In genomic region chr7:3629030-3629429, GRCm38 (mm10) we compare ENCODE assay signal across 8 mouse cellular contexts. TPM values are rescaled to one million over a fixed set of nuclear protein-coding genes. Genes with fewer than 3 reads are reported as not detected.
DNase-seq lines count a peak whose midpoint lies in the region; ATAC-seq lines count a peak whose summit lies in the region.

No protein-coding gene starts in this region.

- H3K27me3 ChIP-seq in forebrain, embryonic 13.5 days = no peaks in the 10 kb centered on the region
- H3K27me3 ChIP-seq in liver, embryonic 13.5 days = no peaks in the 10 kb centered on the region

- peaks cover 29% of the 10 kb centered on the region for H3K4me1 ChIP-seq in forebrain, embryonic 13.5 days
- peaks cover 28% of the 10 kb centered on the region for H3K4me1 ChIP-seq in liver, embryonic 13.5 days (replicated peaks)

- H3K27ac ChIP-seq in forebrain, embryonic 13.5 days = peak overlapping the region; percentile 40; the same call in 1 of the 2 replicates
- H3K27ac ChIP-seq in liver, embryonic 13.5 days = peak overlapping the region; percentile 79

- peak; percentile 22 for DNase-seq in embryo, embryonic 9.5 days (ENCODE audit: extremely low spot score)
- no peak for DNase-seq in embryo, embryonic 11 days
- DNase-seq in liver, embryonic 13.5 days = no peak
- no peak for DNase-seq in right cerebral cortex, postnatal 25 days
- DNase-seq in right cerebral cortex, postnatal 4 days = no peak
- DNase-seq in layer of hippocampus, adult 8-10 months (ENCODE audit: low spot score in 2 of 2) = no peak

- WGBS in forebrain, embryonic 13.5 days = 33% methylated on average over 4 of the region's 4 CpGs
- 32% methylated on average over 4 of the region's 4 CpGs for WGBS in liver, embryonic 13.5 days (ENCODE audit: insufficient replicate concordance)

- H3K4me2 ChIP-seq in forebrain, embryonic 13.5 days = peak overlapping the region; percentile 97
- peak overlapping the region; percentile 97 for H3K4me2 ChIP-seq in liver, embryonic 13.5 days

- ATAC-seq in CD4-positive, CD25-positive, alpha-beta regulatory T cell, adult 4 months = peak; percentile 2
- ATAC-seq in forebrain, embryonic 13.5 days = peak; percentile 42
- ATAC-seq in liver, embryonic 13.5 days (ENCODE audit: low read depth) = peak; percentile 27

- no peaks in the 10 kb centered on the region for H3K9me3 ChIP-seq in forebrain, embryonic 13.5 days (replicated peaks)
- no peaks in the 10 kb centered on the region for H3K9me3 ChIP-seq in liver, embryonic 13.5 days (replicated peaks)

- peaks cover 41% of the 10 kb centered on the region for H3K36me3 ChIP-seq in forebrain, embryonic 13.5 days (ENCODE audit: poor library complexity, severe bottlenecking)
- H3K36me3 ChIP-seq in liver, embryonic 13.5 days = peaks cover 59% of the 10 kb centered on the region

- peak overlapping the region; percentile 84 for H3K9ac ChIP-seq in forebrain, embryonic 13.5 days
- H3K9ac ChIP-seq in liver, embryonic 13.5 days = peak overlapping the region; percentile 87

- peak overlapping the region; percentile 70 for H3K4me3 ChIP-seq in forebrain, embryonic 13.5 days
- peak overlapping the region; percentile 78 for H3K4me3 ChIP-seq in liver, embryonic 13.5 days (replicated peaks)

RNA-seq across cellular contexts. Expression of gene Tfpt, which starts 0.7 kb away (rescaled TPM):
- polyA plus RNA-seq in CD4-positive, CD25-positive, alpha-beta regulatory T cell, adult 4 months (2017; shearing (Covaris generic)) = 10 to 100 TPM; 16.0 to 21.3 TPM
- 31.3 and 33.1 TPM in 2 replicates for polyA plus RNA-seq in forebrain, embryonic 13.5 days (2015; fragmentation: Nextera tagmentation; extraction: Ambion mirVana)
- polyA plus RNA-seq in liver, embryonic 13.5 days (2015; fragmentation: Nextera tagmentation; extraction: Ambion mirVana) = 12.7 and 13.0 TPM in 2 replicates
- total RNA-seq in layer of hippocampus, adult 8-10 months (2022) = 10 to 100 TPM; 36.3 to 53.8 (median 39.7) TPM

RNA-seq across cellular contexts. Expression of gene Prpf31, which starts 0.8 kb away (rescaled TPM):
- polyA plus RNA-seq in CD4-positive, CD25-positive, alpha-beta regulatory T cell, adult 4 months (2017; shearing (Covaris generic)) = 100 to 1,000 TPM in 1 of 2 experiments, 10 to 100 TPM in 1; 95.1 to 114 TPM
- polyA plus RNA-seq in forebrain, embryonic 13.5 days (2015; fragmentation: Nextera tagmentation; extraction: Ambion mirVana) = 134 and 149 TPM in 2 replicates
- polyA plus RNA-seq in liver, embryonic 13.5 days (2015; fragmentation: Nextera tagmentation; extraction: Ambion mirVana) = 79.1 and 83.7 TPM in 2 replicates
- 10 to 100 TPM; 50.3 to 53.0 (median 51.0) TPM for total RNA-seq in layer of hippocampus, adult 8-10 months (2022)

RNA-seq across cellular contexts. Expression of gene Ndufa3, which starts 11.9 kb away (rescaled TPM):
- polyA plus RNA-seq in CD4-positive, CD25-positive, alpha-beta regulatory T cell, adult 4 months (2017; shearing (Covaris generic)) = 100 to 1,000 TPM; 538 to 754 TPM
- polyA plus RNA-seq in forebrain, embryonic 13.5 days (2015; fragmentation: Nextera tagmentation; extraction: Ambion mirVana) = 452 and 481 TPM in 2 replicates
- polyA plus RNA-seq in liver, embryonic 13.5 days (2015; fragmentation: Nextera tagmentation; extraction: Ambion mirVana) = 224 and 292 TPM in 2 replicates
- total RNA-seq in layer of hippocampus, adult 8-10 months (2022) = 100 to 1,000 TPM; 526 to 633 (median 592) TPM

RNA-seq across cellular contexts. Expression of gene Oscar, which starts 13.1 kb away (rescaled TPM):
- under 1 TPM in 1 of 2 experiments, not detected in 1; 0.24 TPM for polyA plus RNA-seq in CD4-positive, CD25-positive, alpha-beta regulatory T cell, adult 4 months (2017; shearing (Covaris generic))
- 0.27 and 0.34 TPM in 2 replicates for polyA plus RNA-seq in forebrain, embryonic 13.5 days (2015; fragmentation: Nextera tagmentation; extraction: Ambion mirVana)
- polyA plus RNA-seq in liver, embryonic 13.5 days (2015; fragmentation: Nextera tagmentation; extraction: Ambion mirVana) = not detected in 2 replicates
- total RNA-seq in layer of hippocampus, adult 8-10 months (2022) = 1 to 10 TPM in 2 of 4 experiments, under 1 TPM in 2; 0.66 to 1.5 (median 1.1) TPM

RNA-seq across cellular contexts. Expression of gene Cnot3, which starts 16.0 kb away (rescaled TPM):
- polyA plus RNA-seq in CD4-positive, CD25-positive, alpha-beta regulatory T cell, adult 4 months (2017; shearing (Covaris generic)) = 10 to 100 TPM; 30.3 to 50.6 TPM
- 55.3 and 56.3 TPM in 2 replicates for polyA plus RNA-seq in forebrain, embryonic 13.5 days (2015; fragmentation: Nextera tagmentation; extraction: Ambion mirVana)
- 22.8 and 25.3 TPM in 2 replicates for polyA plus RNA-seq in liver, embryonic 13.5 days (2015; fragmentation: Nextera tagmentation; extraction: Ambion mirVana)
- 10 to 100 TPM; 49.6 to 68.5 (median 58.8) TPM for total RNA-seq in layer of hippocampus, adult 8-10 months (2022)
